Mouse (Mus musculus): ENCODE results near the gene Rrp7a.

The Rrp7a gene

GRCm38 (mm10) chr15:83068270-83068669 is 54.3 kb downstream of the Rrp7a start:
- no peak for DNase-seq (ENCODE audit: low read depth, low spot score)

- DNase-seq (ENCODE audit: low read depth, low spot score): no peak
These were observed 57.1 kb downstream of the Rrp7a start for GRCm38 (mm10) chr15:83065543-83065942.

All from c-Kit-negative CD71-positive TER-119-positive erythroid progenitor cells, embryonic 14.5 days (primary cell).